Mouse (Mus musculus) heart, embryonic 14.5 days (tissue): ENCODE measurements around the gene Zfp956. TPM values are rescaled to one million over a fixed set of nuclear protein-coding genes. Genes with fewer than 3 reads are reported as not detected.

Experiments used
- ATAC-seq: fragments of 200-750 bp; cut with Nextera tagmentation; 2 replicates; pipeline ENCODE4 v1.8.0; 2017; ENCODE audit warnings: low read depth, moderate TSS enrichment; ENCODE audit not compliant: insufficient number of reproducible peaks, insufficient read depth, low FRiP score
- H3K27ac ChIP-seq, 2 experiments: fragments of 200-500 bp in 1 of 2; fragments of 300-500 bp in 1 of 2; sonication (generic) in 1 of 2; replicated peaks in 1 of 2; 2 replicates each; pipeline ENCODE4 v1.5.1; 2012 to 2014; ENCODE audit warnings: low read depth in 2 of 2, low read length in 2 of 2, control low read depth in 1 of 2, mild to moderate bottlenecking in 1 of 2, mixed read lengths in 1 of 2; ENCODE audit not compliant: control insufficient read depth in 1 of 2, insufficient read depth in 1 of 2
- H3K27me3 ChIP-seq: fragments of 300-500 bp; sonication (generic); 2 replicates; pipeline ENCODE4 v1.6.1; 2014; ENCODE audit warnings: mild to moderate bottlenecking, low read length, control low read depth; ENCODE audit not compliant: control insufficient read depth, insufficient read depth
- H3K36me3 ChIP-seq: fragments of 300-500 bp; sonication (generic); 2 replicates; pipeline ENCODE4 v1.6.1; 2014; ENCODE audit warnings: mild to moderate bottlenecking, control low read depth, low read length, mixed read lengths; ENCODE audit not compliant: control insufficient read depth, insufficient read depth
- H3K4me1 ChIP-seq, 2 experiments: fragments of 200-500 bp in 1 of 2; fragments of 300-500 bp in 1 of 2; sonication (generic) in 1 of 2; 2 replicates each; pipeline ENCODE4 v1.6.1; 2012 to 2014; ENCODE audit warnings: low read length in 2 of 2, control low read depth in 1 of 2, mixed read lengths in 1 of 2; ENCODE audit not compliant: control insufficient read depth in 2 of 2, insufficient read depth in 2 of 2
- H3K4me2 ChIP-seq: fragments of 300-500 bp; sonication (generic); 2 replicates; pipeline ENCODE4 v1.6.1; 2014; ENCODE audit warnings: mild to moderate bottlenecking, low read length
- H3K4me3 ChIP-seq, 2 experiments: fragments of 200-500 bp in 1 of 2; fragments of 300-500 bp in 1 of 2; sonication (generic) in 1 of 2; 2 replicates each; pipeline ENCODE4 v1.5.1; 2012 to 2014; ENCODE audit warnings: low read length in 2 of 2, mild to moderate bottlenecking in 2 of 2, control low read depth in 1 of 2, low read depth in 1 of 2, moderate library complexity in 1 of 2; ENCODE audit not compliant: control insufficient read depth in 1 of 2, insufficient read depth in 1 of 2
- H3K9ac ChIP-seq: fragments of 300-500 bp; sonication (generic); 2 replicates; pipeline ENCODE4 v1.6.1; 2014; ENCODE audit warnings: mild to moderate bottlenecking, low read length
- H3K9me3 ChIP-seq: fragments of 300-500 bp; sonication (generic); 2 replicates; pipeline ENCODE4 v1.6.1; 2016; ENCODE audit warnings: low read length, control low read depth; ENCODE audit not compliant: control insufficient read depth
- WGBS: fragments of 180-500 bp; shearing (Covaris S2); extraction: QIAGEN DNeasy Blood & Tissue Kit; methylation state at CpG from one replicate; pipeline ENCODE4 v1.1.7; 2014; 5-methylcytosine and 5-hydroxymethylcytosine counted together
- polyA plus RNA-seq: library from polyadenylated mRNA; unstranded; fragments of >200 nt; fragmentation: Nextera tagmentation; extraction: Ambion mirVana; gene quantifications from 2 replicates; pipeline ENCODE4 v1.2.1, GENCODE M21; 2014

Gene Zfp956
- polyA plus RNA-seq, 1 experiment from 2014 or later: 3.0 TPM

GRCm38 (mm10) chr6:47974599-47974998 lies 21.4 kb downstream of the Zfp956 start:
- H3K4me2 ChIP-seq: no peak overlapping the region
- no peak overlapping the region for H3K4me3 ChIP-seq
- H3K9ac ChIP-seq: no peak overlapping the region
- H3K36me3 ChIP-seq: no peaks in the 10 kb centered on the region
- no peak overlapping the region for H3K27ac ChIP-seq
- no peak for ATAC-seq
- no peaks in the 10 kb centered on the region for H3K4me1 ChIP-seq
- H3K9me3 ChIP-seq: no peaks in the 10 kb centered on the region
- 67% methylated on average over 1 of the region's 1 CpGs for WGBS
- H3K27me3 ChIP-seq: peaks cover 59% of the 10 kb centered on the region

- Histone ChIP-seq H3K36me3 (no peaks in the 10 kb centered on the region), H3K9me3 (no peaks in the 10 kb centered on the region), H3K4me3 (no peak overlapping the region), H3K9ac (no peak overlapping the region), H3K27ac (no peak overlapping the region), H3K4me1 (no peaks in the 10 kb centered on the region), H3K4me2 (no peak overlapping the region), H3K27me3 (peaks cover 71% of the 10 kb centered on the region)
- 0 out of 2 replicates have a peak, but pooled peaks have one; percentile 47 for ATAC-seq
- WGBS: 17% methylated on average over 6 of the region's 6 CpGs
Observed at GRCm38 (mm10) chr6:47978897-47979368, 25.7 kb downstream of the Zfp956 start.

GRCm38 (mm10) chr6:47983936-47984335 lies 30.7 kb downstream of the Zfp956 start:
- no peak overlapping the region for H3K4me3 ChIP-seq
- peaks cover 87% of the 10 kb centered on the region for H3K27me3 ChIP-seq
- H3K4me1 ChIP-seq: no peaks in the 10 kb centered on the region
- H3K27ac ChIP-seq: no peak overlapping the region
- no peak overlapping the region for H3K9ac ChIP-seq
- ATAC-seq: no peak
- H3K4me2 ChIP-seq: no peak overlapping the region
- 0 out of 2 replicates have a peak, but pooled peaks cover 2% of the 10 kb centered on the region for H3K9me3 ChIP-seq
- 13% methylated on average over 2 of the region's 2 CpGs for WGBS
- no peaks in the 10 kb centered on the region for H3K36me3 ChIP-seq

GRCm38 (mm10) chr6:47995661-47996060 lies 42.5 kb downstream of the Zfp956 start:
- 86% methylated on average over 9 of the region's 9 CpGs for WGBS
- Histone ChIP-seq H3K4me2 (no peak overlapping the region), H3K9me3 (peaks cover 10% of the 10 kb centered on the region), H3K4me3 (no peak overlapping the region), H3K27ac (no peak overlapping the region), H3K9ac (no peak overlapping the region), H3K4me1 (no peaks in the 10 kb centered on the region), H3K36me3 (no peaks in the 10 kb centered on the region), H3K27me3 (peaks cover 89% of the 10 kb centered on the region)
- no peak for ATAC-seq

GRCm38 (mm10) chr6:48010727-48011126 lies 57.5 kb downstream of the Zfp956 start:
- H3K4me3 ChIP-seq: no peak overlapping the region
- peaks cover 8% of the 10 kb centered on the region for H3K9me3 ChIP-seq
- H3K27me3 ChIP-seq: peaks cover 84% of the 10 kb centered on the region
- no peak overlapping the region for H3K27ac ChIP-seq
- no peaks in the 10 kb centered on the region for H3K36me3 ChIP-seq
- no peak overlapping the region for H3K4me2 ChIP-seq
- peak; percentile 91 for ATAC-seq
- 15% methylated on average over 8 of the region's 8 CpGs for WGBS
- no peak overlapping the region for H3K9ac ChIP-seq
- peaks cover 0 to 9% of the 10 kb centered on the region in 2 experiments; a peak in 2 of 4 replicates for H3K4me1 ChIP-seq

Other genes starting within 250 kb of the Zfp956 start
- 149 TPM in 2 replicates for gene Pdia4, start 140.0 kb upstream of the Zfp956 start, polyA plus RNA-seq
- gene Zfp786, start 122.5 kb upstream of the Zfp956 start, polyA plus RNA-seq: 1.0 and 1.4 TPM in 2 replicates
- gene Zfp398, start 117.7 kb upstream of the Zfp956 start, polyA plus RNA-seq: 3.9 and 4.7 TPM in 2 replicates
- 6.0 and 6.7 TPM in 2 replicates for gene Zfp282, start 76.2 kb upstream of the Zfp956 start, polyA plus RNA-seq
- 7.1 and 7.2 TPM in 2 replicates for gene Zfp212, start 32.9 kb upstream of the Zfp956 start, polyA plus RNA-seq
- 3.0 and 3.1 TPM in 2 replicates for gene Zfp777, start 95.5 kb downstream of the Zfp956 start, polyA plus RNA-seq
- gene Zfp746, start 133.2 kb downstream of the Zfp956 start, polyA plus RNA-seq: 11.2 and 11.9 TPM in 2 replicates